Mouse (Mus musculus) heart, adult 2 months (tissue): ENCODE data around the gene Nfkb2.

Source experiments
- CTCF ChIP-seq: fragments of 200-600 bp; IDR thresholded peaks from 2 replicates; pipeline ENCODE4 v1.8.1; 2022; ENCODE audit warnings: antibody characterized with exemption, mild to moderate bottlenecking, moderate library complexity
- EP300 ChIP-seq: fragments of 200-500 bp; IDR thresholded peaks from 2 replicates; pipeline ENCODE4 v1.6.1; 2011; ENCODE audit warnings: low read depth, low read length, control low read depth; ENCODE audit not compliant: insufficient read depth
- POLR2A ChIP-seq: fragments of 200-500 bp; IDR thresholded peaks from 2 replicates; pipeline ENCODE4 v1.6.1; 2011; ENCODE audit warnings: mild to moderate bottlenecking, low read depth, low read length, control low read depth; ENCODE audit not compliant: insufficient read depth

DNA sequence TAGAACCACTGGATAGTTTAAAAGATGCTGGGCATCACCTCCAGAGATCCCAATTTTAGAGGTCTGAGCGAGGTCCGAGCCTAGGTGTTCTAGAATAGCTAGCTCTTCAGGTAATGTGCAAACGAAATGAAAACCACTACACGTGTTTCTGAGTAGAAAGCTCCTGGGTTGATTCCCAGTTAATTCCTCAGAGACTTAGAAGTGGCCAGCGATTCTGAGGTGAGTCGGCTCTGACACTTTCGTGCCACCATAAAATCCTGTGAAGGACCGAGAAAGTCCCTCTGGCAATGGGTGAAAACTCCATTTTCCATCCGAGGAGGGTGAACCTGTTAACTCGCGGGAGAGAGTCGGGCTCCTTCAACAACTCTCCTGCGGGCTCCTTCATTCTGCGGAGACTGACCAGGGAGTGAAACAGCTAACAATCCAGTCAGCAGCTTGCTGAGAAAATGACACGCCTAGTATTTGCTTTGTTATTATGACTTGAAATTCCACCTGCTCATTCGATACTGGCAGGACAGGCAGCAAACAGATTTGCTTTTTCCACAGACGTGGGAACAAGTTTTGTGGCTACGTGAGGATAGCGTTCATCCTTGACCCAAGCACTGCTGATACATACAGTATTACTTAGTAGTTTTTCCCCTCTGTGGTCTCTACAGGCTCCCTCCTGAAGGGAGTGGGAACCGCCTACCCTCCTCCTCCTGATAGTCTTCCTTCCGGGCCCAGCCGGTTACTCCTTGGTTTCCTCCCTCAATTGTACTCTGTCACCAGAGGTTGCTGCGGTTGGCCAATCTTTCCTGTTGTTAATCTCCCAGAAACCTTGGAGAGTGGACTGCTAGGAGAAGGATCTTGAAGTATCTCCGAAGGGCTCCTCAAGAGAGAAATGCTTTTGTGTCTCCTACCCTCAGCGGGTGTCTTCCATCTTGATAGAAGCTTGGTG is 53.5 kb downstream of the Nfkb2 start:
- TF ChIP-seq CTCF (no peak), EP300 (no peak), POLR2A (peak; percentile 37; the same call in 1 of the 2 replicates)
